ENCODE assay signal across 11 mouse cellular contexts in the genomic region with DNA sequence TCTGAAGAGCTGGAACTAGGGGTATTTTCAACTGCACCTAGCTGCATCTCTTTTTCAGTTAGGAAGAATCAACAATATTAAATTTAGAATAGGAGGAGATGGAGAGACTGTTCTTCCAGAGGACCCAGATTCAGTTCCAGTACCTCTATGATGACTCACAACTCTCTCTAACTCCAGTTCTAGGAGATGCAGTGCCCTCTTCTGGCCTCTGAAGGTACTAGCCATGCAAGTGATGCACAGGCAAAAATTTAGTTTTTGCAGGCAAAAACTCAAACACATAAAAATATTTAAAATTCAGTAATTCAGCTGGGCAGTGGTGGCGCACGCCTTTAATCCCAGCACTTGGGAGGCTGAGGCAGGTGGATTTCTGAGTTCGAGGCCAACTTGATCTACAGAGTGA. TPM values are rescaled to one million over a fixed set of nuclear protein-coding genes. Genes with fewer than 3 reads are reported as not detected.
DNase-seq lines count a peak whose midpoint lies in the region; ATAC-seq and TF ChIP-seq lines count a peak whose summit lies in the region.
"Had no signal": no experiment of that assay in that cellular context is flagged by ENCODE, and none has a peak within 500 bp of the region (broad histone marks: within the 10 kb centered on the region; RNA-seq: fewer than 3 reads in every experiment).

No protein-coding gene starts in this region.

- no peak for DNase-seq in layer of hippocampus, adult 2 months (ENCODE audit: low spot score in 2 of 2)
- no peak for DNase-seq in layer of hippocampus, postnatal 10 days (ENCODE audit: low spot score in 2 of 2)
- DNase-seq in B cell, adult 2 months = peak; percentile 17 to 21
- DNase-seq in ES-CJ7 (ENCODE audit: low read depth, low spot score) = peak; percentile 45
- no peak for DNase-seq in layer of hippocampus, adult 8-10 months (ENCODE audit: low spot score in 2 of 2)
- no peak for DNase-seq in embryonic facial prominence, embryonic 10.5 days (ENCODE audit: low spot score)
- DNase-seq: adrenal gland, postnatal 10 days; cerebellum, postnatal 14 days had no signal

- 87% methylated on average over 3 of the region's 3 CpGs for WGBS in midbrain, embryonic 16.5 days
- 86% methylated on average over 3 of the region's 3 CpGs for WGBS in embryonic facial prominence, embryonic 10.5 days

- no peak overlapping the region for H3K4me3 ChIP-seq in layer of hippocampus, adult 2 months
- H3K4me3 ChIP-seq in midbrain, embryonic 16.5 days (ENCODE audit: low read depth, low read length) = no peak overlapping the region
- H3K4me3 ChIP-seq in embryonic facial prominence, embryonic 10.5 days = no peak overlapping the region

- no peak overlapping the region for H3K27ac ChIP-seq in layer of hippocampus, adult 2 months
- H3K27ac ChIP-seq in midbrain, embryonic 16.5 days (ENCODE audit: low read length) = no peak overlapping the region
- H3K27ac ChIP-seq in embryonic facial prominence, embryonic 10.5 days (replicated peaks) = no peak overlapping the region

- H3K4me1 ChIP-seq in midbrain, embryonic 16.5 days (ENCODE audit: control insufficient read depth, insufficient read depth, low read length) = no peaks in the 10 kb centered on the region
- H3K4me1 ChIP-seq in embryonic facial prominence, embryonic 10.5 days = no peaks in the 10 kb centered on the region

- 0 out of 2 replicates have a peak, but pooled peaks have one; percentile 45 for ATAC-seq in common myeloid progenitor, adult 5-6 weeks (replicated peaks; ENCODE audit: low read depth, poor library complexity, severe bottlenecking)
- ATAC-seq in midbrain, embryonic 16.5 days = no peak
- ATAC-seq: intestine, embryonic 16.5 days had no signal

- H3K9ac ChIP-seq in midbrain, embryonic 16.5 days (ENCODE audit: low read depth, low read length) = no peak overlapping the region

- no peak overlapping the region for H3K4me2 ChIP-seq in midbrain, embryonic 16.5 days (ENCODE audit: low read length)

- peak; percentile 37 for TF ChIP-seq CTCF in layer of hippocampus, adult 2 months (conservative IDR thresholded peaks at IDR 0.05)

- no peaks in the 10 kb centered on the region for H3K36me3 ChIP-seq in midbrain, embryonic 16.5 days (ENCODE audit: control insufficient read depth, insufficient read depth, low read length)
- no peaks in the 10 kb centered on the region for H3K36me3 ChIP-seq in embryonic facial prominence, embryonic 10.5 days (replicated peaks)

- no peaks in the 10 kb centered on the region for H3K9me3 ChIP-seq in midbrain, embryonic 16.5 days (replicated peaks; ENCODE audit: control insufficient read depth, low read length, poor library complexity, severe bottlenecking)
- no peaks in the 10 kb centered on the region for H3K9me3 ChIP-seq in embryonic facial prominence, embryonic 10.5 days

- H3K27me3 ChIP-seq in midbrain, embryonic 16.5 days (ENCODE audit: control insufficient read depth, insufficient read depth, low read depth, low read length) = no peaks in the 10 kb centered on the region
- no peaks in the 10 kb centered on the region for H3K27me3 ChIP-seq in embryonic facial prominence, embryonic 10.5 days (replicated peaks; ENCODE audit: low read depth, poor library complexity, severe bottlenecking)

RNA-seq across cellular contexts. Expression of a gene that starts 48.1 kb away (rescaled TPM):
- total RNA-seq in layer of hippocampus, adult 2 months (2021) = 1 to 10 TPM in 1 of 2 experiments, not detected in 1; 1.2 TPM
- total RNA-seq in layer of hippocampus, postnatal 10 days (2021) = 1 to 10 TPM; 2.0 to 2.3 TPM
- 5.8 and 7.3 TPM in 2 replicates for total RNA-seq in common myeloid progenitor, adult 5-6 weeks (2017)
- total RNA-seq in layer of hippocampus, adult 8-10 months (2022) = 1 to 10 TPM in 1 of 4 experiments, not detected in 3; 1.4 TPM
- polyA plus RNA-seq in midbrain, embryonic 16.5 days (2015; fragmentation: Nextera tagmentation; extraction: Ambion mirVana) = 4.4 and 6.5 TPM in 2 replicates
- polyA plus RNA-seq in embryonic facial prominence, embryonic 10.5 days (2016; fragmentation: Nextera tagmentation; extraction: Ambion mirVana) = 3.3 and 6.3 TPM in 2 replicates

Comparison
In these comparisons a context has a peak if more than half of its experiments do, and no peak if none do; other contexts are left out.
1. DNase-seq: peak in B cell, adult 2 months (2 of 2) and ES-CJ7 (single experiment); none in layer of hippocampus, adult 2 months (0 of 2), layer of hippocampus, postnatal 10 days (0 of 2), layer of hippocampus, adult 8-10 months (0 of 2) and embryonic facial prominence, embryonic 10.5 days (single experiment).